Mouse (Mus musculus): ENCODE data around the gene Sfta2.
A peak's percentile ranks its signal among the peaks of the same experiment; 100 is the strongest.

The Sfta2 gene

GRCm38 (mm10) chr17:35601249-35601648 lies at the start of gene Sfta2:
Sfta2 (plus strand) TSS chr17:35601549.
- no peak for DNase-seq (ENCODE audit: low read depth in 2 of 2, low spot score in 2 of 2)

- DNase-seq (ENCODE audit: low read depth in 2 of 2, low spot score in 2 of 2) = no peak
Observed at GRCm38 (mm10) chr17:35551881-35552414, 49.4 kb upstream of the Sfta2 start, which contains the start of gene Cdsn. Cdsn (plus strand) TSS chr17:35552128.

GRCm38 (mm10) chr17:35554321-35554720 lies 47.0 kb upstream of the Sfta2 start:
- DNase-seq (ENCODE audit: low read depth in 2 of 2, low spot score in 2 of 2) = no peak

- DNase-seq (ENCODE audit: low read depth in 2 of 2, low spot score in 2 of 2) = no peak
Observed at GRCm38 (mm10) chr17:35554761-35555397, 46.5 kb upstream of the Sfta2 start.

GRCm38 (mm10) chr17:35556186-35556765 lies 45.1 kb upstream of the Sfta2 start:
- DNase-seq (ENCODE audit: low read depth in 2 of 2, low spot score in 2 of 2) = no peak

GRCm38 (mm10) chr17:35556812-35557211 lies 44.5 kb upstream of the Sfta2 start:
- DNase-seq (ENCODE audit: low read depth in 2 of 2, low spot score in 2 of 2) = peak; percentile 37 to 45

- no peak for DNase-seq (ENCODE audit: low read depth in 2 of 2, low spot score in 2 of 2)
Observed at GRCm38 (mm10) chr17:35557351-35557750, 44.0 kb upstream of the Sfta2 start.

GRCm38 (mm10) chr17:35558216-35558615 lies 43.1 kb upstream of the Sfta2 start:
- DNase-seq (ENCODE audit: low read depth in 2 of 2, low spot score in 2 of 2) = no peak

GRCm38 (mm10) chr17:35567150-35567549 lies 34.2 kb upstream of the Sfta2 start, which contains the start of gene 2300002M23Rik:
2300002M23Rik (plus strand) TSS chr17:35567450.
- no peak for DNase-seq (ENCODE audit: low read depth in 2 of 2, low spot score in 2 of 2)

- DNase-seq (ENCODE audit: low read depth in 2 of 2, low spot score in 2 of 2) = no peak
Observed at GRCm38 (mm10) chr17:35567767-35568166, 33.6 kb upstream of the Sfta2 start.

GRCm38 (mm10) chr17:35569091-35569944 lies 32.0 kb upstream of the Sfta2 start:
- DNase-seq (ENCODE audit: low read depth in 2 of 2, low spot score in 2 of 2) = no peak

- DNase-seq (ENCODE audit: low read depth in 2 of 2, low spot score in 2 of 2) = no peak
Observed at GRCm38 (mm10) chr17:35570836-35571235, 30.5 kb upstream of the Sfta2 start.

GRCm38 (mm10) chr17:35571477-35571876 lies 29.9 kb upstream of the Sfta2 start:
- DNase-seq (ENCODE audit: low read depth in 2 of 2, low spot score in 2 of 2) = no peak

- DNase-seq (ENCODE audit: low read depth in 2 of 2, low spot score in 2 of 2) = peak; percentile 85 to 90
Observed at GRCm38 (mm10) chr17:35578211-35578610, 23.1 kb upstream of the Sfta2 start.

- peak in 1 of 2 experiments; percentile 20 for DNase-seq (ENCODE audit: low read depth in 2 of 2, low spot score in 2 of 2)
Observed at GRCm38 (mm10) chr17:35582900-35583299, 18.4 kb upstream of the Sfta2 start.

- DNase-seq (ENCODE audit: low read depth in 2 of 2, low spot score in 2 of 2) = peak; percentile 66 to 73
Observed at GRCm38 (mm10) chr17:35584330-35584937, 16.9 kb upstream of the Sfta2 start.

GRCm38 (mm10) chr17:35587291-35587690 lies 14.1 kb upstream of the Sfta2 start:
- no peak for DNase-seq (ENCODE audit: low read depth in 2 of 2, low spot score in 2 of 2)

GRCm38 (mm10) chr17:35588387-35588786 lies 13.0 kb upstream of the Sfta2 start:
- no peak for DNase-seq (ENCODE audit: low read depth in 2 of 2, low spot score in 2 of 2)

- peak; percentile 65 to 75 for DNase-seq (ENCODE audit: low read depth in 2 of 2, low spot score in 2 of 2)
Observed at GRCm38 (mm10) chr17:35590410-35591218, 10.7 kb upstream of the Sfta2 start.

GRCm38 (mm10) chr17:35591219-35591578 lies 10.2 kb upstream of the Sfta2 start:
- no peak for DNase-seq (ENCODE audit: low read depth in 2 of 2, low spot score in 2 of 2)

All from CD8-positive naive resting alpha-beta T cell, adult 2 months (primary cell).